Mouse (Mus musculus) brain, embryonic 18.5 days (tissue): ENCODE results near the gene Krtap4-7.
"Not testable (repeated sequence)": the region's sequence is repeated elsewhere in the genome, so short reads cannot be mapped to it uniquely, and the experiment has no call there.

ENCODE experiments used
- DNase-seq: peaks from one replicate; pipeline ENCODE4 v3.0.0-alpha.2; 2012; ENCODE audit warnings: low read depth, low spot score

Krtap4-7 gene

GRCm38 (mm10) chr11:99603208-99603607, 40.7 kb downstream of the Krtap4-7 start, which contains the start of gene Gm11938:
TSS of gene Gm11938 (minus strand) at chr11:99603308.
- not testable (repeated sequence) for DNase-seq

DNA sequence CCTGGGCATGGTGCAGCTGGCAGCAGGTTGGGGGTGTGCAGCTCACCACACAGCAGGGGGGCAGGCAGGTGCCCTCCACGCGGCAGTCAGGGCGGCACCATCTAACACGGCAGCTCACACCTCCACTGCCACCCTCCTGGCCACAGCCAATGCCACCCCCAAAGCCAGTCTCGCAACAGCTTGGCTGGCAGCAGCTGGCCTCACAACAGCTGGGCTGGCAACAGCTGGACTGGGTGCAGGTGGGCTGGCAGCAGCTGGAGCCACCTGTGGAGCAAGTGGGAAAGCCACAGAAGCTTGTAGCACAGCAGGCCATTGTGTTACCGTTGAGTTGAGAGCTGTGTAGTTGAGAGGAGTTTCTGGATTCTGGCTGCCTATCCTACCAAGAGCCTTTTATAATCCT, 46.1 kb downstream of the Krtap4-7 start, which contains the start of gene Krtap9-3:
Gene Krtap9-3 (minus strand): TSS at position 364 of the 400 bp plus-strand sequence.
- not testable (repeated sequence) for DNase-seq
